Mouse (Mus musculus): ENCODE data around the gene Tctn3.

Gene Tctn3

GRCm38 (mm10) chr19:40555136-40555535 is 56.9 kb downstream of the Tctn3 start:
- DNase-seq (ENCODE audit: low read depth), result no peak

GRCm38 (mm10) chr19:40554343-40554742 is 57.7 kb downstream of the Tctn3 start:
- DNase-seq (ENCODE audit: low read depth), result no peak

- DNase-seq (ENCODE audit: low read depth), result no peak
Observed at GRCm38 (mm10) chr19:40553849-40554248, 58.2 kb downstream of the Tctn3 start.

- DNase-seq (ENCODE audit: low read depth), result peak; percentile 85
Observed at GRCm38 (mm10) chr19:40553014-40553789, 58.8 kb downstream of the Tctn3 start.

GRCm38 (mm10) chr19:40549516-40550135 is 62.4 kb downstream of the Tctn3 start:
- no peak for DNase-seq (ENCODE audit: low read depth)

GRCm38 (mm10) chr19:40548796-40549515 is 63.1 kb downstream of the Tctn3 start:
- no peak for DNase-seq (ENCODE audit: low read depth)

GRCm38 (mm10) chr19:40548386-40548785 is 63.6 kb downstream of the Tctn3 start:
- DNase-seq (ENCODE audit: low read depth), result no peak
